Mouse (Mus musculus): ENCODE measurements at regions not wholly inside any gene's neighbourhood (a gene's known extent, or its start where the extent isn't known, plus 50 kb on each side); places are given as distances from the start of the nearest gene placed in this dataset.

DNA sequence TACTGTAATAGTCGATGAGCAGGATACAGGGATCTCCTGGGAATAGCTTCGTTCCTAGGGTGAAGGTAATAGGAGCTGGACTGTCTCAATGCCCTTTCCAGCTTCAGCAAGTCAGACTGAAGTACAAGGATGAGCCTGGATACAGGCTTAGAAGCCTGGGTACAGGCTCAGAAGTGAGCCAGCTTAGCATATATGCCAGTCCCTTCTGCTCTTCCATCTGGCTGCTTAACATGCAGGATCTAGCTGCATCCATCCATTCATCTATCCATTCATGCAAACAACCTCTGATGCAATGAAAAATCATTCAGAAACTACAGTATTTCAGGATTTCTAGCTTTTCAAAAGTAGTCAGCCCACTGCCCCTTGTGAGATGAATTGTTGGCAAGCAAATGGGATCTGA is 183.5 kb upstream of the Stt3b start:
- ATAC-seq (replicated peaks; ENCODE audit: insufficient number of reproducible peaks, low FRiP score, low TSS enrichment), result no peak

DNA sequence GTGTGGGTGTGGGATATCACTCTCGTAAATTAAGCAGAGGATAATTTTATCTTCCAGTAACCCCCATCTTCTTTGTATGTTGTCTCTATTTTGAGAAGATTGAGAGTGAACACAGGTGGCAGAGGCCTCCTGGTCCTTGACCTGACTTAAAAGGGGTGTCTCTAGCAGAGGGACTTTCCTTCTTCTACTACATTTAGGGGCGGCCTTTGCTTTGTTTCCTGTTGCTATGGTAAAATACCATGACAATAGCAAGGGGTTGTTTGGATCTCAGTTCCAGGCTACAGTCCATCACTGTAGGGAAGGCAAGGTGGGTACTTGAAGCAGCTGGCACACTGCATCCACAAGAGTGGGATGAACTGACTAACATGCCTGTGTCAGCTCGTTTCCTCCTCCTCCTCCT is 189.3 kb upstream of the Stt3b start:
- H3K27ac ChIP-seq (ENCODE audit: low read depth, low read length), result no peak overlapping the region

More for the DNA sequence above, 183.5 kb upstream of the Stt3b start:
- Histone ChIP-seq H3K27me3 (ENCODE audit: control insufficient read depth, insufficient read depth, low read length) (no peaks in the 10 kb centered on the region), H3K4me2 (no peak overlapping the region), H3K9ac (ENCODE audit: low read depth, low read length) (no peak overlapping the region), H3K27ac (ENCODE audit: low read depth, low read length) (no peak overlapping the region), H3K4me1 (ENCODE audit: control insufficient read depth, insufficient read depth, low read length) (no peaks in the 10 kb centered on the region), H3K4me3 (ENCODE audit: low read depth, low read length) (no peak overlapping the region), H3K9me3 (replicated peaks; ENCODE audit: control insufficient read depth, low read length) (no peaks in the 10 kb centered on the region), H3K36me3 (ENCODE audit: control insufficient read depth, insufficient read depth, low read length) (no peaks in the 10 kb centered on the region)
- WGBS (ENCODE audit: insufficient replicate concordance), result 80% methylated on average over 2 of the region's 2 CpGs

DNA sequence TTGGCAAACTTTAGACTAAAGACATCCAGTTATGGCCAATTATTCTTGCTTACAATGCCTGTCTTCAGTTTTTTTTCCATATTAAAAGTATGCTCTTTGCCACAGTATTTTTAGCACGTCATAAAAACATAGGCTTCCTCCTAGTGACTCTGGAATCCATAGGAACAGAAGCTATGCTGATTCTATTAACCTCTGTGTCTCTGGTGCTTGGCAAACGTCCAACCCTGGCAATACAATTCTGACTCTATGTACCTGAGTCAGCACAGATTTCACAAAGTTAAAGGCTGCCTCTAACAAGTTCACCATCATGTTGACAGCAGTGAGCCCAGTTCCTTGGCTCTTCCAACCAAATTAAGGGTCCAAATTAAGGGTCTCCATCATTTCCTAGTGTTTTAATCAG is 194.6 kb upstream of the Stt3b start:
- Histone ChIP-seq H3K27me3 (ENCODE audit: control insufficient read depth, insufficient read depth, low read length) (no peaks in the 10 kb centered on the region), H3K4me1 (ENCODE audit: control insufficient read depth, insufficient read depth, low read length) (no peaks in the 10 kb centered on the region), H3K9me3 (replicated peaks; ENCODE audit: control insufficient read depth, low read length) (no peaks in the 10 kb centered on the region), H3K4me3 (ENCODE audit: low read depth, low read length) (no peak overlapping the region), H3K9ac (ENCODE audit: low read depth, low read length) (no peak overlapping the region), H3K4me2 (no peak overlapping the region), H3K27ac (ENCODE audit: low read depth, low read length) (no peak overlapping the region), H3K36me3 (ENCODE audit: control insufficient read depth, insufficient read depth, low read length) (no peaks in the 10 kb centered on the region)
- ATAC-seq (replicated peaks; ENCODE audit: insufficient number of reproducible peaks, low FRiP score, low TSS enrichment), result no peak
- 56% methylated on average over 2 of the region's 2 CpGs for WGBS (ENCODE audit: insufficient replicate concordance)

More for the DNA sequence above, 189.3 kb upstream of the Stt3b start:
- H3K9me3 ChIP-seq (replicated peaks; ENCODE audit: control insufficient read depth, low read length), result no peaks in the 10 kb centered on the region
- H3K4me1 ChIP-seq (ENCODE audit: control insufficient read depth, insufficient read depth, low read length), result no peaks in the 10 kb centered on the region
- no peaks in the 10 kb centered on the region for H3K36me3 ChIP-seq (ENCODE audit: control insufficient read depth, insufficient read depth, low read length)
- no peak overlapping the region for H3K4me3 ChIP-seq (ENCODE audit: low read depth, low read length)
- ATAC-seq (replicated peaks; ENCODE audit: insufficient number of reproducible peaks, low FRiP score, low TSS enrichment), result no peak
- H3K27me3 ChIP-seq (ENCODE audit: control insufficient read depth, insufficient read depth, low read length), result no peaks in the 10 kb centered on the region
- H3K4me2 ChIP-seq, result no peak overlapping the region
- 60% methylated on average over 3 of the region's 3 CpGs for WGBS (ENCODE audit: insufficient replicate concordance)
- H3K9ac ChIP-seq (ENCODE audit: low read depth, low read length), result no peak overlapping the region

DNA sequence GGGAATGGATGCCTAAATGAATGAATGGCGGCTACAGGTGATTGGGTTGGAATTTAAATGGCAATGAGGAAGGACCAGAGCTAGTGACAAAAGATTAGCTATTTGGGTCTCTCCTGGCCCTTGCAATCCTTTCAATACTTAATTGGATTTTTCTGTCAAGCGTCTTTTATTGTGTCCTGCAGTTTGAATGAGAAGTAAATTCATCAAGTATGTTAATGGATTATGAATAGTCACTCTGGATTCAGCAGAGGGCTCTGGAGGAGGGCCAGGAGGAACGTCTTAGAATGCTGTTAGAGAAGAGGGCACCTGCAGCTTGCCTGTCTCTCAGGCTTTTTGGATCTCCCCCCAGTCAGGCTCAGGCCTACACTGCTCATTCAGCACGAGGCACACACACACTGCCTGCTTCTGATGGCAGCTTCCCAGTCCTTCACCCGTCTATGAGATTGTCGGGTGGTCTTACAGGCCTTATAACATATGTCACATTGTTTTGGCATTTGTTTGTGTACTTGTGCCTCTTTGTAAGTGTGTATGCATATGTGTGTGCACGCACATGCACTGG is 197.0 kb upstream of the Stt3b start:
- H3K27me3 ChIP-seq (ENCODE audit: control insufficient read depth, insufficient read depth, low read length), result no peaks in the 10 kb centered on the region
- no peak for ATAC-seq (replicated peaks; ENCODE audit: insufficient number of reproducible peaks, low FRiP score, low TSS enrichment)

DNA sequence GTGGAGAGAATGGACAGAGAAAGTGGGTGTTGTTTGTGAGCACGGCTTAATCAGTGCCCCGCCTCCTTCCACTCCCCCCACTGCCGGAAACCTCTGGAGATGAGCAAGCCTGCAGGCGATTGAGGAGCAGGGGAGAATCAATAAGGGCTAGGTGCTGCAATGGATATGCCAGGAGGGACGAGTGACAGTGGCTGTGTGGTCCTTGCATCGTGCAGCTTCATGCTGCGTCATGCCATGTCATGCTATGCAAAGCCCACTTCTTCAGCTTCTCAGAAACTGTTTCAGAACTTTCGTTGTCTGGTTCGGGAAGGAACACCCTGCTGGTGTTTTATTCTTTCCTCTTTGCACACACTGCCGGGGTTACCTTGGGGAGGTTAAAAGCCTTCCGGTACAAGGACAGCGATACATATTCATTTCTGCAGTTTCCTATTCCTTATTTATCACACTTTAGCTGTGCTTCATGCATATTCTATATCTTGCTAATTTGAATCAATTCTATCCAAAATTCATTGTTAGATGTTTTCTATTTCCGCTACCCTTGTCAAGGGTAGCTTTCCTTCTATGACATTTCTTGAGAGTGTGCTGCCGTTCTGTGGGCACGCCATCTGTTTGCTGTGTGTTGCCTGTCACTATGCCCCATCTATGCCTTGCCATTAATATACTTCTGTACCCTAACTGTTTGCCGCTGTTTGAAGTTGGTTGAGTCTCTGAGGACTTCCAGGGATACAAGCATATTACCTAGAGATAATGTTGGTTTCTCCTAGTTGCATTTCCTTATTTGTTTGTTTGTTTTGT is 202.8 kb upstream of the Stt3b start:
- Histone ChIP-seq H3K27ac (ENCODE audit: low read depth, low read length) (no peak overlapping the region), H3K9me3 (replicated peaks; ENCODE audit: control insufficient read depth, low read length) (peaks cover 7% of the 10 kb centered on the region; the same call in 1 of the 2 replicates), H3K27me3 (ENCODE audit: control insufficient read depth, insufficient read depth, low read length) (no peaks in the 10 kb centered on the region), H3K4me3 (ENCODE audit: low read depth, low read length) (no peak overlapping the region), H3K9ac (ENCODE audit: low read depth, low read length) (no peak overlapping the region), H3K4me1 (ENCODE audit: control insufficient read depth, insufficient read depth, low read length) (no peaks in the 10 kb centered on the region; the same call in 1 of the 2 replicates), H3K4me2 (no peak overlapping the region), H3K36me3 (ENCODE audit: control insufficient read depth, insufficient read depth, low read length) (no peaks in the 10 kb centered on the region)
- WGBS (ENCODE audit: insufficient replicate concordance), result 65% methylated on average over 16 of the region's 16 CpGs
- no peak for ATAC-seq (replicated peaks; ENCODE audit: insufficient number of reproducible peaks, low FRiP score, low TSS enrichment)

More for the DNA sequence above, 197.0 kb upstream of the Stt3b start:
- H3K4me3 ChIP-seq (ENCODE audit: low read depth, low read length), result no peak overlapping the region
- H3K36me3 ChIP-seq (ENCODE audit: control insufficient read depth, insufficient read depth, low read length), result no peaks in the 10 kb centered on the region
- H3K9me3 ChIP-seq (replicated peaks; ENCODE audit: control insufficient read depth, low read length), result no peaks in the 10 kb centered on the region
- WGBS (ENCODE audit: insufficient replicate concordance), result 77% methylated on average over 7 of the region's 7 CpGs
- H3K9ac ChIP-seq (ENCODE audit: low read depth, low read length), result no peak overlapping the region
- no peak overlapping the region for H3K4me2 ChIP-seq
- H3K4me1 ChIP-seq (ENCODE audit: control insufficient read depth, insufficient read depth, low read length), result no peaks in the 10 kb centered on the region
- H3K27ac ChIP-seq (ENCODE audit: low read depth, low read length), result no peak overlapping the region

DNA sequence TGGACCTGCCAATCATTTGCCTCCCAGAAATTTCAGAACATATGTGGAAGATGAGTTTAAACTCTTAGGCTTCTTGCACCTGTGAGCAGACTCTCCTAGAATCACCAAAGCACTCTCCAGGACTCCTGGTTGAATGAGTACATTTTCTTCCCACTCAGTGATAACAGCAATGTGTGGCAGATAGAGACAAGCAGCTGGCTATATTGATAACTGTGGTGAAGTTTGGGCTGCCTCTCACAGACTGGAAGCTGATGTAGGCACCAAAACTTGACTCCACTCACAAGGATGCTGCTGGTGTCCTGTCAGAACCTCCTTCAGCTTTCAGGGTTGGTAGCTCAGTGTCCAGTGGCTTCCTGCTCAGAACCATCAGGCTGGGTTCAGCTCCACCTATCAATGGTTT is 207.7 kb upstream of the Stt3b start:
- H3K9me3 ChIP-seq (replicated peaks; ENCODE audit: control insufficient read depth, low read length), result peaks cover 7% of the 10 kb centered on the region; the same call in 1 of the 2 replicates
- H3K9ac ChIP-seq (ENCODE audit: low read depth, low read length), result no peak overlapping the region
- ATAC-seq (replicated peaks; ENCODE audit: insufficient number of reproducible peaks, low FRiP score, low TSS enrichment), result no peak
- no peaks in the 10 kb centered on the region for H3K27me3 ChIP-seq (ENCODE audit: control insufficient read depth, insufficient read depth, low read length)
- no peak overlapping the region for H3K4me2 ChIP-seq
- no peak overlapping the region for H3K27ac ChIP-seq (ENCODE audit: low read depth, low read length)
- H3K4me3 ChIP-seq (ENCODE audit: low read depth, low read length), result no peak overlapping the region
- no peaks in the 10 kb centered on the region for H3K36me3 ChIP-seq (ENCODE audit: control insufficient read depth, insufficient read depth, low read length)
- H3K4me1 ChIP-seq (ENCODE audit: control insufficient read depth, insufficient read depth, low read length), result no peaks in the 10 kb centered on the region; the same call in 1 of the 2 replicates

- ATAC-seq (replicated peaks; ENCODE audit: insufficient number of reproducible peaks, low FRiP score, low TSS enrichment), result no peak
- no peak overlapping the region for H3K4me2 ChIP-seq
- H3K4me1 ChIP-seq (ENCODE audit: control insufficient read depth, insufficient read depth, low read length), result no peaks in the 10 kb centered on the region
- H3K36me3 ChIP-seq (ENCODE audit: control insufficient read depth, insufficient read depth, low read length), result no peaks in the 10 kb centered on the region
- H3K27me3 ChIP-seq (ENCODE audit: control insufficient read depth, insufficient read depth, low read length), result no peaks in the 10 kb centered on the region
- H3K4me3 ChIP-seq (ENCODE audit: low read depth, low read length), result no peak overlapping the region
- H3K27ac ChIP-seq (ENCODE audit: low read depth, low read length), result no peak overlapping the region
- 77% methylated on average over 3 of the region's 3 CpGs for WGBS (ENCODE audit: insufficient replicate concordance)
- no peak overlapping the region for H3K9ac ChIP-seq (ENCODE audit: low read depth, low read length)
- H3K9me3 ChIP-seq (replicated peaks; ENCODE audit: control insufficient read depth, low read length), result no peaks in the 10 kb centered on the region
These were observed 213.9 kb upstream of the Stt3b start for GRCm38 (mm10) chr9:115524161-115524560.

- no peaks in the 10 kb centered on the region for H3K9me3 ChIP-seq (replicated peaks; ENCODE audit: control insufficient read depth, low read length)
- H3K4me1 ChIP-seq (ENCODE audit: control insufficient read depth, insufficient read depth, low read length), result no peaks in the 10 kb centered on the region
- no peak overlapping the region for H3K4me3 ChIP-seq (ENCODE audit: low read depth, low read length)
- 69% methylated on average over 5 of the region's 5 CpGs for WGBS (ENCODE audit: insufficient replicate concordance)
- no peak overlapping the region for H3K27ac ChIP-seq (ENCODE audit: low read depth, low read length)
- H3K27me3 ChIP-seq (ENCODE audit: control insufficient read depth, insufficient read depth, low read length), result no peaks in the 10 kb centered on the region
- no peak overlapping the region for H3K4me2 ChIP-seq
- no peak overlapping the region for H3K9ac ChIP-seq (ENCODE audit: low read depth, low read length)
- no peak for ATAC-seq (replicated peaks; ENCODE audit: insufficient number of reproducible peaks, low FRiP score, low TSS enrichment)
- no peaks in the 10 kb centered on the region for H3K36me3 ChIP-seq (ENCODE audit: control insufficient read depth, insufficient read depth, low read length)
These were observed 214.4 kb upstream of the Stt3b start for GRCm38 (mm10) chr9:115524591-115524990.

DNA sequence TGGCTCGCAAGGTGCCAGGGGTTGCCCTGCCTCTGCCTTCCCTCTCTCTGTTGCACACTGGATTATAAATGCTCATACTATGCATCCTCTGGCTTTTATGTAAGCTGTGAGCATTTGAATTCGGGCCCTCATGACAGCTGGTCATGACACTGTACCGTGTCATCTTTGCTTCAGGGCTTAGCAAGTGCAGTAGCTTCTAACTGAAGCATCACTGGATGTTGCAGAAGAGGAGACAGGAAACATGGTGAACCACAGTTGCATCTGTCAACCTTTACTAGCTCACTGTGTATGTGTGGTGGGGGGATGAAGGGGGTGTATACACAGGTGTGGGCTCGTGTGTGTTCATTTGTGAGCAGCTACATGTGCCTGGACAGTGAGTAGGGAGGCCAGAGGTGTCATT is 216.1 kb upstream of the Stt3b start:
- Histone ChIP-seq H3K36me3 (ENCODE audit: control insufficient read depth, insufficient read depth, low read length) (no peaks in the 10 kb centered on the region), H3K4me3 (ENCODE audit: low read depth, low read length) (no peak overlapping the region), H3K4me1 (ENCODE audit: control insufficient read depth, insufficient read depth, low read length) (no peaks in the 10 kb centered on the region), H3K9ac (ENCODE audit: low read depth, low read length) (no peak overlapping the region), H3K9me3 (replicated peaks; ENCODE audit: control insufficient read depth, low read length) (no peaks in the 10 kb centered on the region), H3K4me2 (no peak overlapping the region), H3K27ac (ENCODE audit: low read depth, low read length) (no peak overlapping the region), H3K27me3 (ENCODE audit: control insufficient read depth, insufficient read depth, low read length) (no peaks in the 10 kb centered on the region)
- no peak for ATAC-seq (replicated peaks; ENCODE audit: insufficient number of reproducible peaks, low FRiP score, low TSS enrichment)
- WGBS (ENCODE audit: insufficient replicate concordance), result 70% methylated on average over 4 of the region's 4 CpGs

Measured in heart, embryonic 11.5 days (tissue).